Mouse (Mus musculus) gastrocnemius, postnatal 36 days (tissue): ENCODE measurements around the gene Actn4. TPM values are rescaled to one million over a fixed set of nuclear protein-coding genes. Genes with fewer than 3 reads are reported as not detected.

Source experiments
- DNase-seq, 2 experiments: peaks; one replicate each; pipeline ENCODE4 v3.0.0; 2022
- intact Hi-C: fragments of 180-260 bp; cut with DNase I; formaldehyde crosslinking; loops from one replicate; pipeline ENCODE4 v1.15.1; 2025
- long read RNA-seq, 2 experiments: library from polyadenylated mRNA; stranded (forward); transcript quantifications; one replicate each; pipeline ENCODE4 v2.0.0; 2021
- total RNA-seq, 2 experiments: library from RNA; stranded (reverse); gene quantifications; 2 replicates each; pipeline ENCODE4 v1.2.3; 2021

The Actn4 gene
- total RNA-seq, result 10 to 100 TPM; 31.6 to 35.1 TPM
- long read RNA-seq, experiment 1, transcript Actn4-201 (21 exons, 3,877 nt), result major isoform, 8 of 25 reads
- long read RNA-seq, experiment 1, partial matches to known transcripts, result 5 of 25 reads
- long read RNA-seq, experiment 1, other reads (novel, unspliced or antisense), result 12 of 25 reads
- long read RNA-seq, experiment 2, transcript Actn4-201 (21 exons, 3,877 nt), result major isoform, 9 of 32 reads
- long read RNA-seq, experiment 2, partial matches to known transcripts, result 6 of 32 reads
- long read RNA-seq, experiment 2, other reads (novel, unspliced or antisense), result 17 of 32 reads

GRCm38 (mm10) chr7:28961927-28962670, at the start of gene Actn4:
Actn4 (minus strand) TSS chr7:28962340.
- intact Hi-C loops, result no loop called here
- DNase-seq, result peak; percentile 97 to 98

GRCm38 (mm10) chr7:29008714-29009113, 46.6 kb upstream of the Actn4 start:
- intact Hi-C loops, result no loop called here

GRCm38 (mm10) chr7:29008171-29008570, 46.0 kb upstream of the Actn4 start:
- intact Hi-C loops, result no loop called here
- no peak for DNase-seq

More at GRCm38 (mm10) chr7:29008714-29009113, 46.6 kb upstream of the Actn4 start:
- DNase-seq, result no peak

GRCm38 (mm10) chr7:29007224-29008101, 45.3 kb upstream of the Actn4 start:
- intact Hi-C loops, result no loop called here
- DNase-seq, result no peak

GRCm38 (mm10) chr7:29000651-29001605, 38.8 kb upstream of the Actn4 start:
- peak; percentile 49 to 56 for DNase-seq
- intact Hi-C loops, result no loop called here

GRCm38 (mm10) chr7:28993402-28993801, 31.3 kb upstream of the Actn4 start:
- intact Hi-C loops, result no loop called here

GRCm38 (mm10) chr7:28992997-28993396, 30.9 kb upstream of the Actn4 start:
- intact Hi-C loops, result no loop called here
- no peak for DNase-seq

More at GRCm38 (mm10) chr7:28993402-28993801, 31.3 kb upstream of the Actn4 start:
- DNase-seq, result no peak

- intact Hi-C loops, result no loop called here
- no peak for DNase-seq
These were observed 29.5 kb upstream of the Actn4 start for GRCm38 (mm10) chr7:28991616-28992015.

- no peak for DNase-seq
- intact Hi-C loops, result no loop called here
These were observed 28.7 kb upstream of the Actn4 start for GRCm38 (mm10) chr7:28990766-28991273.

GRCm38 (mm10) chr7:28985207-28985606, 23.1 kb upstream of the Actn4 start:
- DNase-seq, result no peak
- intact Hi-C loops, result loop anchor here (10.0 kb wide), 1 partner anchor 310 kb away; no protein-coding TSS in a partner anchor

- no peak for DNase-seq
- intact Hi-C loops, result loop anchor here (10.0 kb wide), 1 partner anchor 310 kb away; no protein-coding TSS in a partner anchor
These were observed 22.3 kb upstream of the Actn4 start for GRCm38 (mm10) chr7:28984452-28984851.

- intact Hi-C loops, result loop anchor here (10.0 kb wide), 1 partner anchor 311 kb away; no protein-coding TSS in a partner anchor
- DNase-seq, result no peak
These were observed 21.7 kb upstream of the Actn4 start for GRCm38 (mm10) chr7:28983849-28984248.

- intact Hi-C loops, result loop anchor here (10.0 kb wide), 1 partner anchor 312 kb away; no protein-coding TSS in a partner anchor
- no peak for DNase-seq
These were observed 21.0 kb upstream of the Actn4 start for GRCm38 (mm10) chr7:28983141-28983564.

- intact Hi-C loops, result loop anchor here (10.0 kb wide), 1 partner anchor 312 kb away; no protein-coding TSS in a partner anchor
- DNase-seq, result no peak
These were observed 20.3 kb upstream of the Actn4 start for GRCm38 (mm10) chr7:28982274-28983013.

GRCm38 (mm10) chr7:28981651-28982273, 19.6 kb upstream of the Actn4 start, which contains the start of the genes Eif3k and Map4k1:
Eif3k (minus strand) TSS chr7:28981864.
Map4k1 (plus strand) TSS chr7:28982050.
- peak; percentile 92 to 95 for DNase-seq
- intact Hi-C loops, result loop anchor here (10.0 kb wide), 1 partner anchor 313 kb away; no protein-coding TSS in a partner anchor

GRCm38 (mm10) chr7:28977556-28977955, 15.4 kb upstream of the Actn4 start:
- intact Hi-C loops, result no loop called here
- no peak for DNase-seq

- no peak for DNase-seq
- intact Hi-C loops, result loop anchor here (5.0 kb wide), 1 partner anchor 176 kb away; no protein-coding TSS in a partner anchor
These were observed 10.9 kb upstream of the Actn4 start for GRCm38 (mm10) chr7:28973025-28973424.
